Mouse (Mus musculus): ENCODE data around the gene Hs6st2.

Gene Hs6st2

GRCm38 (mm10) chrX:51349682-51350081, 332.0 kb downstream of the Hs6st2 start:
- no peak for DNase-seq (ENCODE audit: low read depth, low spot score)

- DNase-seq (ENCODE audit: low read depth, low spot score), result no peak
Observed at GRCm38 (mm10) chrX:51343595-51343994, 338.1 kb downstream of the Hs6st2 start.
